Mouse (Mus musculus) left cerebral cortex, adult 2 months (tissue): ENCODE measurements around the gene AC140267.1. TPM values are rescaled to one million over a fixed set of nuclear protein-coding genes. Genes with fewer than 3 reads are reported as not detected.

Experiments
- DNase-seq, 2 experiments: peaks; one replicate each; pipeline ENCODE4 v3.0.0; 2021 to 2022; ENCODE audit warnings: low spot score in 2 of 2, mixed read lengths in 1 of 2; ENCODE audit errors: extremely low spot score in 1 of 2
- H3K27ac ChIP-seq: fragments of 200-600 bp; 2 replicates; pipeline ENCODE4 v1.8.1; 2022
- H3K4me3 ChIP-seq: fragments of 200-600 bp; 2 replicates; pipeline ENCODE4 v1.8.1; 2022
- CTCF ChIP-seq: fragments of 200-600 bp; IDR thresholded peaks from 2 replicates; pipeline ENCODE4 v1.8.1; 2022; ENCODE audit warnings: antibody characterized with exemption, mild to moderate bottlenecking, moderate library complexity
- intact Hi-C: fragments of 180-260 bp; cut with DNase I; formaldehyde crosslinking; loops from one replicate; pipeline ENCODE4 v1.15.1; 2025
- long read RNA-seq, 2 experiments: library from polyadenylated mRNA; stranded (forward); transcript quantifications; one replicate each; pipeline ENCODE4 v2.0.0; 2021; ENCODE audit warnings: borderline mapping rate in 2 of 2
- total RNA-seq, 2 experiments: library from RNA; stranded (reverse); gene quantifications; 2 replicates each; pipeline ENCODE4 v1.2.3; 2021

Gene AC140267.1
- 10 to 100 TPM; 20.0 to 28.1 TPM for total RNA-seq
- long read RNA-seq, experiment 1: 0 reads
- long read RNA-seq, experiment 2: 0 reads

- intact Hi-C loops: loop anchor here (2.0 kb wide), 1 partner anchor 19 kb away; the partner anchor contains the start of gene Atf4
- Histone ChIP-seq H3K27ac (no peak within 1 kb of the TSS), H3K4me3 (peak within 1 kb of the TSS; percentile 100)
- TF ChIP-seq CTCF: no peak
- DNase-seq: no peak
These were observed at the start of gene AC140267.1 for GRCm38 (mm10) chr15:80235535-80235934. Gene AC140267.1 (plus strand): TSS chr15:80235835.

DNA sequence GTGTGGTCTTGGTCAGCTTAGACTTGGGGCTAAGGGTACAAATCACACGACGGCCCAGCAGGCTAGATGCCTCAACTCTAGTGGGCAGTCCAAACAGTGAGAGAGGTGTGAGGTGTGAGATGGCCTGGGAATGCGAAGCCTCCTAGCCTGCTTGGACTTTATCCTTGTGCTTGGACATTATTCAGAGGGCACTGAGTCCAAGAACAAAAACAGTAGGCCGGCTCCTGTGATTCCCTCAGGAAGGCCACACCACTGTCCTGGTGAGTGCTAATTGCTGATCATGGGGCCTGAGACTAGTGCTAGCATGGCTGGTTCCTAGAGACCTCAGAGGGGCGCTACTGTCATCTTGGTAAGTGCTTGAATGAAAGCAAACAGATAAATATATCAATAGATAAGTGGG is 46.7 kb upstream of the AC140267.1 start:
- H3K27ac ChIP-seq: no peak overlapping the region
- TF ChIP-seq CTCF: no peak
- DNase-seq: no peak
- intact Hi-C loops: no loop called here
- no peak overlapping the region for H3K4me3 ChIP-seq

- no peak overlapping the region for H3K4me3 ChIP-seq
- no peak for DNase-seq
- H3K27ac ChIP-seq: peak overlapping the region; percentile 37
- intact Hi-C loops: no loop called here
- no peak for TF ChIP-seq CTCF
These were observed 45.6 kb upstream of the AC140267.1 start for GRCm38 (mm10) chr15:80190075-80190474.

DNA sequence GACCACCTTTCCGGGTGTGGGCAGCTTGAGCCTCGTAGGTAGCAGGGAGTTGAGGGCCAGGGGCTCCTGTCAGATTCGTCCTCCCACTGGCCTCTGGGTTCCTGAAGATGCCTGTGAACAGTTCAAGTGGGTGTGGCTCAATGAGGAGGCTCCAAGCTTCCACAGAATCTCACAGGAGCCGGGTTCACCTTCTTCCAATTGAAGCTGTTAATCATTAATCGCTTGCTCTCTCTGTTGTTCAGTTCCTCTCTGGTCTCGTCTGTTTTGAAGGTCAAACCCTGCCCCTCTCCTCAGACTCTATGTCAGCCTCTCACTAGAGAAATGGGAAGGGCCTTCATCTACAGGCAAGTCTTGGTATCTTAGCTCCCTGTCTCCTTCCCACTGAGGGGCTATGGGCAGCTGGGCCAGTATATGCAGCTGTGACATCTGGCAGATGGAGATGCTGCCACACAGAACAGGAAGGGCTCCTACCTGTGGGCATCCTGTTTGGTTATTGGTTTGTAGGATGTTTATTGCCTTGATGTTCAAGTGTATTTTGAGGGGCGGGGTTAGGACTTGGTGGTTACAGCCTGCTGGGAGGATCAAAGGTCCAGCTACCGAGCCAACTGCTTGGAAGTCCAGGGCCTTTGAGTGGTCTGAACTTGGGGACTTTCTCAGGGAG is 43.9 kb upstream of the AC140267.1 start:
- no peak overlapping the region for H3K4me3 ChIP-seq
- TF ChIP-seq CTCF: no peak
- intact Hi-C loops: no loop called here
- no peak overlapping the region for H3K27ac ChIP-seq
- no peak for DNase-seq

DNA sequence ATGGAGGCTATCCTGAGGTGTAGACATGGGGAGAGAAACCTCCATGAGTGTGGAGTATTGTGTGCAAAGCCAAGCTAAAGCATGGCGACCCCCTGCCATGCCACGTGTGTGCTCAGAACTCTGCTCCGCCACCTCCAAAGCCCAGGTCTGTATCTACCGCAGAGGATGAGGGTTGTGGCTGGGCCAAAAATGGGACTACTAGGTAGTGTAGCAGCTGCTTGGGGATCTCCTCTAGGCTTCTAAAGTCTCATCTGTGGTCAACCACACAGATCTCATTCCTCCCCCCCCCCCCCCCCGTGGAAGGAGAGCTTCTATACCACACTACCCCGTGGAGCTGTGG is 43.4 kb upstream of the AC140267.1 start:
- intact Hi-C loops: no loop called here
- no peak for TF ChIP-seq CTCF
- Histone ChIP-seq H3K27ac (no peak overlapping the region), H3K4me3 (no peak overlapping the region)
- DNase-seq: no peak

GRCm38 (mm10) chr15:80192847-80193246 is 42.8 kb upstream of the AC140267.1 start:
- Histone ChIP-seq H3K4me3 (no peak overlapping the region), H3K27ac (no peak overlapping the region)
- DNase-seq: no peak
- TF ChIP-seq CTCF: no peak
- intact Hi-C loops: no loop called here

- no peak for DNase-seq
- Histone ChIP-seq H3K27ac (no peak overlapping the region), H3K4me3 (no peak overlapping the region)
- intact Hi-C loops: no loop called here
- no peak for TF ChIP-seq CTCF
These were observed 36.1 kb upstream of the AC140267.1 start for GRCm38 (mm10) chr15:80199556-80199955.

DNA sequence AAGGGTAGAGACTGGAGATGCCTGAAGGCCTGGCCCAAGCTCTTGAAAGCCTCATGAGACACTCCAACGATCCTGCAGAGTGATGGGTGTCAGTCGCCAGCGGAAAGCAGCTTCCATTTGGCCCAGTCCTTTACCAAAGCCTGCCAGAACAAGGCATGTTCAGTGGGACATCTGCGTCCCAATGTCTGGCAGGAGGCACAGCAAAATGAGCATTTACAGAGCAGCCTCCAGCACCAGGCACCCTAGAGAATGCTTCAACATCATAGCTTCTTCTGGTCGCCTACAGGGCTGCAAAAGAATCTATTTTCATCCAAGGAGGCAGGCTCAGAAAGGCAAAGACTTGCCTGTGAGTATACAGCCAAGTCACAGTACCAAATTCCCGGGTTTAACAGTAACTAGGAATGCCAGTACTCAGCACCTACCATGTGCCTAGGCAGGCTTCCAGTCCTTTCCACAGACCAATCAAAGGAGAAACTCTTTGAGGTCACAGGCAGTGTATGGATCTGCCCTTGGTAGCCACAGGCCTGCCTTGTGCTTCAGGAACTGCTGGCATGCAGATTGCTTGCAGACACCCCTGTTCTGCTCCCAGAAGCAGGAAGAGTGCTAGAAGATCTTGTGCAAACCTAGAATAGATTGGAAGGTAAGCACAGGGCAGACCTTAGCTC is 33.4 kb upstream of the AC140267.1 start:
- H3K4me3 ChIP-seq: no peak overlapping the region
- H3K27ac ChIP-seq: peak overlapping the region; percentile 82
- peak; percentile 20 to 26 for DNase-seq
- TF ChIP-seq CTCF: peak; percentile 8
- intact Hi-C loops: no loop called here

DNA sequence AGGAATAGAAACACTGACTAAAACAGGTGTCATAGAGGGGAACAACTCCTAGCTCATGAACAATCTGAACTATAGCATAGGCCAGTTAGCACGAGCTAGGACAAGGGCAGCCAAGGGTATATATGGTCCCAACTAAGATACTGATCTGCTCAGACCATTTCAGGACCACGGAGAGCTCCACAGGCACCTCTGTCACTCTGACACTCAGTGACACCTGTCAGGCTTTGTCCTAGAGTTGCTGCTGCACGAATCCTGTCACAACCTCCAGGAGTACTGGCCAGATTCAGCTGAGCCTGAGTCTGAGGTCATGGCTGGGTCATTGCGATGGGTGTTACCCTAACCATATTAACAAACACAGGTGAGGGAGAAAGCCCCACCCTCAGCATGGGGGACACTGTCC is 32.2 kb upstream of the AC140267.1 start:
- no peak for TF ChIP-seq CTCF
- intact Hi-C loops: no loop called here

DNA sequence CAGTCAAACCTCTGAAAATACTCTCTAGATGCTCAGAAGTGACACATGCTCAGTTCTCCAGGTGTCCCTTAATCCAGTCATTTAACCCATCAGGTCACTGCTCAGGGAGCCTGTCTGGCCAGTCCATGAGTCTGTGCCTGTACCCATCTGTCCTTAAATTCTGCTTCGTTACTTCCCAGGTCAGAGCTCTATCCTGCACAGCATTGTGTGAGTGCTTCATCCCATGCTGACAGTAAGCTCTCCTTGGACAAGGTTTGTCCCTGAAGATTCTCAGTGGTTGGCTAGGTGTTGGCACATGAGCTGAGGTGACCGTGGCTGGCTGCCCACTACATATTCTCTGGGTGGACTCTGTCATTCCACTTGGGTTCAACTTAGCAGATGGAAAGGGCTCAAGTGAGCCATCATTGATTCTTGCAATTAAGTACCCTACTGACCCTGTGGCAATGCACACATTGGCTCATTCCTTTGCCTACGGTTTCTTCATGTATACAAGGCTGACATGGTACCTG is 29.5 kb upstream of the AC140267.1 start:
- intact Hi-C loops: no loop called here
- no peak overlapping the region for H3K4me3 ChIP-seq

More for the DNA sequence above, 32.2 kb upstream of the AC140267.1 start:
- Histone ChIP-seq H3K27ac (no peak overlapping the region), H3K4me3 (no peak overlapping the region)
- DNase-seq: no peak

GRCm38 (mm10) chr15:80208446-80208845 is 27.2 kb upstream of the AC140267.1 start:
- Histone ChIP-seq H3K27ac (no peak overlapping the region), H3K4me3 (no peak overlapping the region)
- intact Hi-C loops: no loop called here
- no peak for DNase-seq
- no peak for TF ChIP-seq CTCF

More for the DNA sequence above, 29.5 kb upstream of the AC140267.1 start:
- H3K27ac ChIP-seq: no peak overlapping the region
- no peak for TF ChIP-seq CTCF
- no peak for DNase-seq

- H3K4me3 ChIP-seq: no peak overlapping the region
- intact Hi-C loops: no loop called here
- no peak for DNase-seq
- no peak for TF ChIP-seq CTCF
- no peak overlapping the region for H3K27ac ChIP-seq
These were observed 21.9 kb upstream of the AC140267.1 start for GRCm38 (mm10) chr15:80213688-80214087.
